Mouse (Mus musculus): ENCODE measurements around the gene Tmem53.
"Not testable (repeated sequence)": the region's sequence is repeated elsewhere in the genome, so short reads cannot be mapped to it uniquely, and the experiment has no call there.

Gene Tmem53

GRCm38 (mm10) chr4:117252351-117252750, 600 bp downstream of the Tmem53 start:
- DNase-seq (ENCODE audit: low read depth, low spot score): no peak

DNA sequence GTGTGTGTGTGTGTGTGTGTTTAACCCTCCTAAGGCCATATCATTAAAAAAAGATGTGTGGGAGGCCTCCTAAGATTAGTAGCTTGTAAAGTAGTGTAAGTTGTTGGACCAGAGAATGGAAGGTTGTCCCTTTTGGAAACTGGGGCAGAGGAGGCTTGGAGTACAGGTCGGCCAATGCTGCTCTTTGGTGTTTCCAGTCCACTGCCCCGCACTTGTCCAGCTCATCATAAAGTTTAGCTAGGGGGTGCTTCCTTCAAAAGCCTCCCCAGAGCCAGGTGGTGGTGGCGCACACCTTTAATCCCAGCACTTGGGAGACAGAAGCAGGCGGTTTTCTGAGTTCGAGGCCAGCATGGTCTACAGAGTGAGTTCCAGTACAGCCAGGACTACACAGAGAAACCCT, 1.0 kb downstream of the Tmem53 start:
- DNase-seq (ENCODE audit: low read depth, low spot score): no peak

DNA sequence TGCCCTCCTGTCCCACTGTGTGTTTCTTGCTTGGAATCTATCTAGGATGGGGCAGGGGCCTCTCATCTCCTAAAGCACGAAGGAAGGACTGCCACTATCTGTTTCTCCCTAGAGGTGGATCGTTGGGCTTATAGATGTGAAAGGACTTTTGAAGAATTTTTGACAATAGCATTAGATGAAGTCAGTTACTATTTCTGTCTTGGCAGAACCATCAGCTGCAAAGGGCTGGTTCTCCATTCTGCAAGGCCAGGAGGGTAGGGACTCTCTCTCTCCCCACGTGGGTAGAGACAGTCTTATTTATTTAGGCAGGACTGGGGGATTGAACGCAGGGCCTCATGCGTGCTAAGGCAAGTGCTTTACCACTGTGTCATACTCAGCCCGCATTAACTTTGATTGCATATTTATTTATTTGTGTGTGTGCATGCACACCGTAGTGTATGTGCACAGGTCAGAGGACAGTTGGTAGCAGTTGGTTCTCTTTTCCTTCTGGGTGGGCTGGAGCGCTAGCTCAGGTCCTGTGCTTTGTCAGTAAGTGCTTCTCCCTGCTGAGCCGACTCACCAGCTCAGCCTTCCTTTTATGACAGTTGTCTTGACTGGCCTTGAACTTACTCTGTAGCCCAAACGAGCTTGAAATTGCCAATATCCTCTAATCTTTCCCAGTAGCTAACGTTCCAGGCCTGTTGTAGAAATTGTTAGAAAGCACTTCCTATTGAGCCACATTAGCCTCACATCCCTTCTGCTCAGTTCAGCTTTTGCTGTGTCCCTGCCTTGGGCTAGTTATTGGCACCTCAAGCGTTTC, 1.7 kb downstream of the Tmem53 start:
- no peak for DNase-seq (ENCODE audit: low read depth, low spot score)

- no peak for DNase-seq (ENCODE audit: low read depth, low spot score)
Measured at GRCm38 (mm10) chr4:117254017-117254627, 2.4 kb downstream of the Tmem53 start.

GRCm38 (mm10) chr4:117254672-117255071, 2.9 kb downstream of the Tmem53 start:
- no peak for DNase-seq (ENCODE audit: low read depth, low spot score)

DNA sequence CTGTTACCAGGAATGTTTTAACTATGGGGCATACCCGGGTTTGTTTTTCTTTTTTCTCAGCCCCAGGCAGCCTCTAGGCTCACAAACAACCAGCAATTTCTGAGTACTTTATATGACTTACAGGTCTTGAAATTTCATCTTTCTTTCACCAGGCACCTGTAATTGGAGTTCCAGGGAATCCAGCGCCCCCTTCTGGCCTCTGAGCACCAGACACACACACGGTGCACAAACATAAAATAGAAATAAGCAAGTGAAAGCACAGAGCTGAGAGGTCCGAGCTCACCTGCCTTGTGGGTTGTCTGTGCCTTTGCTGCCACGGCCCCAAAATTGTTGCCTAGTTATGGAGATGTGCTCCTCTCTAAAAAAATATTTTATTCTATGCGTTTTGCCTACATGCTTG, 8.2 kb downstream of the Tmem53 start:
- DNase-seq (ENCODE audit: low read depth, low spot score): not testable (repeated sequence)

DNA sequence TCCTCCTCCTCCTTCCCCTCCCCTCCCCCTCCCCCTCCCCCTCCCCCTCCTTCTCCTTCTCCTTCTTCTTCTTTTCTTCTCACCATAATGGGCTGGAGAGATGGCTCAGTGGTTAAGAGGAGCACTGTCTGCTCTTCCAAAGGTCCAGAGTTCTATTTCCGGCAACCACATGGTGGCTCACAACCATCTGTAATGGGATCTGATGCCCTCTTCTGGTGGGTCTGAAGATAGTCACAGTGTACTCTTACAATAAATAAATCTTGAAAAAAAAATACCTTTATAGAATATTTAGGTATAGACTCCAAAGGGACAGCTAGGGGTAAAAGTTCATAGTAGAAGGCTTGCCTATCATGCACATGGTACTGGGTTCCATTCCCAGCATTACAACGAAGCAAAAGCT, 9.5 kb downstream of the Tmem53 start:
- DNase-seq (ENCODE audit: low read depth, low spot score): no peak

- DNase-seq (ENCODE audit: low read depth, low spot score): no peak
Measured at GRCm38 (mm10) chr4:117262101-117262913, 10.6 kb downstream of the Tmem53 start.

GRCm38 (mm10) chr4:117262987-117263386, 11.2 kb downstream of the Tmem53 start:
- DNase-seq (ENCODE audit: low read depth, low spot score): no peak

DNA sequence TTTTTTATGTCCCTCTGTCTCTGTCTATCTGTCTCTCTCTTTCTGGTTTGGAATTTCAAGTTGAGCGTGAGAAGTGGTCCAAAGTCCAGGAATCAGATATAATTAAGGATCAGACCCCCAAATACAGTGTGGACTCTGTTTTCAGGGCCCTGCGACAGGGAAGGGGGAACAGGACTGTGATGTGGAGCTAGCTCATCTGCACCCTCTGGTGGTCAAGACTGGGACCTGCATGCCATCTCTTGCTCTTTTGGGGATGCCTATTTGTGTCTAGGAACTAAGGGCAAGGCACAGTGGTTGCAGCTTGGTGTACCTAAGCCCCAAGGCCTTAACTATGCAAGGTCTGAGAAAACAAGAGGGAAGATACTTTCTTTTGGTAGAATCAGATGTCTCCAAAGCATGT, 15.5 kb downstream of the Tmem53 start:
- peak; percentile 84 for DNase-seq (ENCODE audit: low read depth, low spot score)

GRCm38 (mm10) chr4:117267831-117268437, 16.2 kb downstream of the Tmem53 start:
- DNase-seq (ENCODE audit: low read depth, low spot score): no peak

GRCm38 (mm10) chr4:117270278-117270677, 18.5 kb downstream of the Tmem53 start:
- peak; percentile 85 for DNase-seq (ENCODE audit: low read depth, low spot score)

GRCm38 (mm10) chr4:117272459-117272858, 20.7 kb downstream of the Tmem53 start:
- peak; percentile 64 for DNase-seq (ENCODE audit: low read depth, low spot score)

- DNase-seq (ENCODE audit: low read depth, low spot score): no peak
Measured at GRCm38 (mm10) chr4:117274720-117275119, 23.0 kb downstream of the Tmem53 start.

GRCm38 (mm10) chr4:117276281-117276711, 24.5 kb downstream of the Tmem53 start:
- DNase-seq (ENCODE audit: low read depth, low spot score): peak; percentile 65

- no peak for DNase-seq (ENCODE audit: low read depth, low spot score)
Measured at GRCm38 (mm10) chr4:117277021-117277420, 25.3 kb downstream of the Tmem53 start.

- DNase-seq (ENCODE audit: low read depth, low spot score): no peak
Measured at GRCm38 (mm10) chr4:117277687-117278086, 25.9 kb downstream of the Tmem53 start.

- no peak for DNase-seq (ENCODE audit: low read depth, low spot score)
Measured at GRCm38 (mm10) chr4:117278381-117279252, 26.9 kb downstream of the Tmem53 start.

DNA sequence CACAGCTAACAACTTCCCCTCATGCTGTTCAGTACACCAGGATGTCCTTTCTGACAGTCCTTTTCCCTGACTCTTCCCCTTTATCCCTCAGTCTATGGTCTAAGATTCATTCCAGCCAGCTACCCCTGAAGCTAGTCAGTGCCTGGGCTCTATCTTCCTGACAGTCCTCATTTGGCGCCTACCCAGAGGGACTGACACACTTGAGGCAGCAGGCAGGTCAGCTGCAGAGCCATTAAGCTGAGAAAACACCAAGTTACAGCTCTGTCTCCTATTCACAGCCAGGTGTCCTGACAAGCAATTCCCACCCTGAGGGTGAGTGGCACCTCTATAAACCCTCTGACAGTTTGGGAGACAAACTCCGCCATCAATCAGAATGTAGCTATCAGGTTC, 27.5 kb downstream of the Tmem53 start:
- DNase-seq (ENCODE audit: low read depth, low spot score): no peak

DNA sequence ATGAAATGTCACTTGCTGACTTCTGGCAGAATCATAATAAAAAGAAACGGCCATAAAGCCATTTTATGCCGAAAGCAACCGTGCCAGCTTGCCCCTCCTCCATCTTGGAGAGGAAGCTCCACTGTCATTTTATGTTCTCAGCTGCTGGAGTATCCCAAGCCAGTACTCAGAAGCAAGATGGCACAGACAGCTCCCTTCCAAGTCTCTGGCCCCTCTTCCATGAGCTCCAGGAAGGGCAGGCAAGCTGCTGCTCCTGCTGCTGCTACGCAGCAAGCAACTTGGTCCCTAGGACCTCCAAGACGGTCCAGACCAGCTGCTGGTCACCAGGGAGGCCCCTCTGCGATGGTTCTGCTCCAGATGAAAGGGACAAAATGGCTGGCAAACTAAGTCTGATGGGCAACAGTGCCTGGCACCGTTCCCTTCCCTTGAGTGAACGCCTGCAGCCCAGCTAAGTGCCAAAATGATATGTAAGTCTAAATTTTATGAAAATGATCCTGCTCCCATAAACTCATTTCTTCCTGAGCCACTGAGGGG, 28.7 kb downstream of the Tmem53 start:
- DNase-seq (ENCODE audit: low read depth, low spot score): no peak

Measured in mesoderm, embryonic 11.5 days (tissue).